Mouse (Mus musculus) limb, embryonic 13.5 days (tissue): ENCODE measurements around the gene H2-M5. TPM values are rescaled to one million over a fixed set of nuclear protein-coding genes. Genes with fewer than 3 reads are reported as not detected.

Experiments
- ATAC-seq: fragments of 200-750 bp; cut with Nextera tagmentation; 2 replicates; pipeline ENCODE4 v1.8.0; 2017; ENCODE audit warnings: low read depth, moderate number of reproducible peaks, moderate TSS enrichment; ENCODE audit not compliant: low FRiP score
- H3K27ac ChIP-seq: fragments of 300-500 bp; sonication (generic); 2 replicates; pipeline ENCODE4 v1.5.1; 2015; ENCODE audit warnings: inconsistent platforms, mild to moderate bottlenecking, moderate library complexity
- H3K27me3 ChIP-seq: fragments of 300-500 bp; sonication (generic); 2 replicates; pipeline ENCODE4 v1.6.1; 2015; ENCODE audit warnings: mild to moderate bottlenecking, inconsistent platforms
- H3K36me3 ChIP-seq: fragments of 300-500 bp; sonication (generic); 2 replicates; pipeline ENCODE4 v1.6.1; 2015; ENCODE audit warnings: inconsistent platforms, mild to moderate bottlenecking, moderate library complexity
- H3K4me1 ChIP-seq: fragments of 300-500 bp; sonication (generic); 2 replicates; pipeline ENCODE4 v1.6.1; 2015; ENCODE audit warnings: inconsistent platforms
- H3K4me2 ChIP-seq: fragments of 300-500 bp; sonication (generic); replicated peaks from 2 replicates; pipeline ENCODE4 v1.6.1; 2015; ENCODE audit warnings: inconsistent platforms, mild to moderate bottlenecking, moderate library complexity
- H3K4me3 ChIP-seq: fragments of 300-500 bp; sonication (generic); 2 replicates; pipeline ENCODE4 v1.5.1; 2015; ENCODE audit warnings: moderate library complexity, mild to moderate bottlenecking, inconsistent platforms
- H3K9ac ChIP-seq: fragments of 300-500 bp; sonication (generic); 2 replicates; pipeline ENCODE4 v1.6.1; 2015; ENCODE audit warnings: mild to moderate bottlenecking, inconsistent platforms
- H3K9me3 ChIP-seq: fragments of 300-500 bp; sonication (generic); 2 replicates; pipeline ENCODE4 v1.6.1; 2016; ENCODE audit warnings: inconsistent platforms
- WGBS: fragments of 180-500 bp; shearing (Covaris S2); methylation state at CpG from one replicate; pipeline ENCODE4 v1.1.7; 2015; 5-methylcytosine and 5-hydroxymethylcytosine counted together
- polyA plus RNA-seq: library from polyadenylated mRNA; unstranded; fragments of >200 nt; fragmentation: Nextera tagmentation; extraction: Ambion mirVana; gene quantifications from 2 replicates; pipeline ENCODE4 v1.2.1, GENCODE M21; 2015

Gene H2-M5
- polyA plus RNA-seq, 1 experiment from 2014 or later: 1.3 TPM

GRCm38 (mm10) chr17:37009460-37010042, 20.2 kb upstream of the H2-M5 start:
- Histone ChIP-seq H3K9me3 (no peaks in the 10 kb centered on the region), H3K4me3 (no peak overlapping the region), H3K4me2 (no peak overlapping the region), H3K27me3 (no peaks in the 10 kb centered on the region), H3K36me3 (peaks cover 70% of the 10 kb centered on the region), H3K4me1 (no peaks in the 10 kb centered on the region), H3K9ac (no peak overlapping the region), H3K27ac (no peak overlapping the region)
- WGBS: 93% methylated on average over 17 of the region's 17 CpGs
- no peak for ATAC-seq

GRCm38 (mm10) chr17:37008161-37008560, 18.8 kb upstream of the H2-M5 start:
- no peak overlapping the region for H3K9ac ChIP-seq
- no peak overlapping the region for H3K4me3 ChIP-seq
- peaks cover 70% of the 10 kb centered on the region for H3K36me3 ChIP-seq
- H3K27me3 ChIP-seq: no peaks in the 10 kb centered on the region
- ATAC-seq: no peak
- no peak overlapping the region for H3K4me2 ChIP-seq
- no peak overlapping the region for H3K27ac ChIP-seq
- 93% methylated on average over 6 of the region's 6 CpGs for whole genome bisulfite sequencing
- peaks cover 10% of the 10 kb centered on the region for H3K4me1 ChIP-seq
- no peaks in the 10 kb centered on the region for H3K9me3 ChIP-seq

GRCm38 (mm10) chr17:37003366-37003765, 14.0 kb upstream of the H2-M5 start:
- Histone ChIP-seq H3K9ac (peak overlapping the region; percentile 95), H3K36me3 (peaks cover 33% of the 10 kb centered on the region), H3K9me3 (no peaks in the 10 kb centered on the region), H3K4me2 (peak overlapping the region; percentile 78), H3K4me3 (peak overlapping the region; percentile 81), H3K4me1 (peaks cover 14% of the 10 kb centered on the region), H3K27ac (peak overlapping the region; percentile 94; the same call in 1 of the 2 replicates), H3K27me3 (no peaks in the 10 kb centered on the region)
- no peak for ATAC-seq
- 47% methylated on average over 4 of the region's 4 CpGs for WGBS

- peak overlapping the region; percentile 81 for H3K4me3 ChIP-seq
- peaks cover 14% of the 10 kb centered on the region for H3K4me1 ChIP-seq
- H3K4me2 ChIP-seq: peak overlapping the region; percentile 78
- peaks cover 26% of the 10 kb centered on the region for H3K36me3 ChIP-seq
- WGBS: under 1% methylated on average over 49 of the region's 49 CpGs
- H3K27ac ChIP-seq: peak overlapping the region; percentile 94
- peak; percentile 92 for ATAC-seq
- H3K9me3 ChIP-seq: no peaks in the 10 kb centered on the region
- H3K9ac ChIP-seq: peak overlapping the region; percentile 95
- no peaks in the 10 kb centered on the region for H3K27me3 ChIP-seq
Observed at GRCm38 (mm10) chr17:37002364-37003330, 13.3 kb upstream of the H2-M5 start.

- peak within 1 kb of the TSS; percentile 78 for H3K4me2 ChIP-seq
- H3K36me3 ChIP-seq: peaks cover 9% of the 10 kb centered on the region
- no peak for ATAC-seq
- H3K9me3 ChIP-seq: no peaks in the 10 kb centered on the region
- 91% methylated on average over 7 of the region's 7 CpGs for WGBS
- peaks cover 14% of the 10 kb centered on the region for H3K4me1 ChIP-seq
- H3K27me3 ChIP-seq: no peaks in the 10 kb centered on the region
- peak within 1 kb of the TSS; percentile 81 for H3K4me3 ChIP-seq
- no peak within 1 kb of the TSS; the same call in 1 of the 2 replicates for H3K27ac ChIP-seq
- H3K9ac ChIP-seq: no peak within 1 kb of the TSS
Observed at GRCm38 (mm10) chr17:37000863-37001262, 11.5 kb upstream of the H2-M5 start, which contains the start of gene Zfp57. Gene Zfp57 (plus strand): TSS chr17:37001163.

- H3K9ac ChIP-seq: no peak overlapping the region
- no peaks in the 10 kb centered on the region for H3K27me3 ChIP-seq
- H3K9me3 ChIP-seq: no peaks in the 10 kb centered on the region
- H3K4me1 ChIP-seq: peaks cover 8% of the 10 kb centered on the region
- no peaks in the 10 kb centered on the region for H3K36me3 ChIP-seq
- no peak for ATAC-seq
- no peak overlapping the region for H3K27ac ChIP-seq
- no peak overlapping the region for H3K4me3 ChIP-seq
- 82% methylated on average over 2 of the region's 2 CpGs for WGBS
- H3K4me2 ChIP-seq: no peak overlapping the region
Observed at GRCm38 (mm10) chr17:36998477-36998876, 9.1 kb upstream of the H2-M5 start.

- Histone ChIP-seq H3K27ac (no peak overlapping the region), H3K4me3 (no peak overlapping the region), H3K9ac (no peak overlapping the region), H3K27me3 (no peaks in the 10 kb centered on the region), H3K9me3 (no peaks in the 10 kb centered on the region), H3K36me3 (no peaks in the 10 kb centered on the region), H3K4me2 (no peak overlapping the region), H3K4me1 (peaks cover 3% of the 10 kb centered on the region; the same call in 1 of the 2 replicates)
- ATAC-seq: 0 out of 2 replicates have a peak, but pooled peaks have one; percentile 28
- WGBS: 28% methylated on average over 7 of the region's 7 CpGs
Observed at GRCm38 (mm10) chr17:36997033-36997735, 7.8 kb upstream of the H2-M5 start.

- Histone ChIP-seq H3K9ac (no peak overlapping the region), H3K4me3 (no peak overlapping the region), H3K9me3 (no peaks in the 10 kb centered on the region), H3K27ac (no peak overlapping the region), H3K36me3 (no peaks in the 10 kb centered on the region), H3K27me3 (no peaks in the 10 kb centered on the region), H3K4me2 (no peak overlapping the region), H3K4me1 (no peaks in the 10 kb centered on the region)
- WGBS: 69% methylated on average over 3 of the region's 3 CpGs
- no peak for ATAC-seq
Observed at GRCm38 (mm10) chr17:36995448-36995847, 6.1 kb upstream of the H2-M5 start.

- WGBS: 78% methylated on average over 2 of the region's 2 CpGs
Observed at GRCm38 (mm10) chr17:36994528-36994927, 5.2 kb upstream of the H2-M5 start.

GRCm38 (mm10) chr17:36993770-36994325, 4.5 kb upstream of the H2-M5 start:
- no peak for ATAC-seq
- H3K4me3 ChIP-seq: no peak overlapping the region
- no peak overlapping the region for H3K27ac ChIP-seq
- no peak overlapping the region for H3K9ac ChIP-seq
- H3K4me1 ChIP-seq: 0 out of 2 replicates have a peak, but pooled peaks cover under 1% of the 10 kb centered on the region
- peaks cover 12% of the 10 kb centered on the region for H3K27me3 ChIP-seq
- H3K4me2 ChIP-seq: no peak overlapping the region
- no peaks in the 10 kb centered on the region for H3K9me3 ChIP-seq
- WGBS: 82% methylated on average over 4 of the region's 4 CpGs
- no peaks in the 10 kb centered on the region for H3K36me3 ChIP-seq

More at GRCm38 (mm10) chr17:36994528-36994927, 5.2 kb upstream of the H2-M5 start:
- Histone ChIP-seq H3K4me2 (no peak overlapping the region), H3K9me3 (no peaks in the 10 kb centered on the region), H3K4me1 (no peaks in the 10 kb centered on the region), H3K27ac (no peak overlapping the region), H3K4me3 (no peak overlapping the region), H3K27me3 (peaks cover 5% of the 10 kb centered on the region), H3K36me3 (no peaks in the 10 kb centered on the region), H3K9ac (no peak overlapping the region)
- ATAC-seq: no peak

- 58% methylated on average over 3 of the region's 3 CpGs for WGBS
- Histone ChIP-seq H3K36me3 (no peaks in the 10 kb centered on the region), H3K4me2 (no peak overlapping the region), H3K27me3 (peaks cover 25% of the 10 kb centered on the region), H3K9ac (no peak overlapping the region), H3K4me3 (no peak overlapping the region), H3K4me1 (0 out of 2 replicates have a peak, but pooled peaks cover 7% of the 10 kb centered on the region), H3K27ac (no peak overlapping the region), H3K9me3 (no peaks in the 10 kb centered on the region)
- ATAC-seq: no peak
Observed at GRCm38 (mm10) chr17:36992336-36993104, 3.2 kb upstream of the H2-M5 start.
